Comparison of ENCODE assay signal across 17 mouse cellular contexts in genomic region chr12:71904310-71904709, GRCm38 (mm10).
DNase-seq lines count a peak whose midpoint lies in the region; ATAC-seq and TF ChIP-seq lines count a peak whose summit lies in the region.
"Had no signal": no experiment of that assay in that cellular context is flagged by ENCODE, and none has a peak within 500 bp of the region (broad histone marks: within the 10 kb centered on the region; RNA-seq: fewer than 3 reads in every experiment).

No protein-coding gene starts in this region.

- H3K27ac ChIP-seq in layer of hippocampus, adult 2 months: peak overlapping the region; percentile 75
- H3K27ac ChIP-seq in liver, embryonic 14.5 days: no peak overlapping the region
- peak overlapping the region; percentile 96 for H3K27ac ChIP-seq in small intestine, adult 2 months (ENCODE audit: insufficient read depth, low read depth, low read length)
- H3K27ac ChIP-seq: embryonic facial prominence, embryonic 10.5 days; limb, embryonic 12.5 days; macrophage had no signal

- no peaks in the 10 kb centered on the region for H3K27me3 ChIP-seq in liver, embryonic 14.5 days (ENCODE audit: control insufficient read depth, insufficient read depth, low read length)
- H3K27me3 ChIP-seq in small intestine, adult 2 months (ENCODE audit: control insufficient read depth, insufficient read depth, low read length): no peaks in the 10 kb centered on the region
- H3K27me3 ChIP-seq: limb, embryonic 12.5 days had no signal

- peaks cover 9 to 13% of the 10 kb centered on the region in 2 experiments for H3K4me1 ChIP-seq in liver, embryonic 14.5 days (replicated peaks; ENCODE audit: control insufficient read depth in 2 of 2, insufficient read depth in 2 of 2, low read length in 1 of 2)
- H3K4me1 ChIP-seq in small intestine, adult 2 months (ENCODE audit: control insufficient read depth, insufficient read depth, insufficient read length, low read length): peaks cover 17% of the 10 kb centered on the region

- no peaks in the 10 kb centered on the region for H3K9me3 ChIP-seq in liver, embryonic 14.5 days (ENCODE audit: control insufficient read depth, low read length)
- H3K9me3 ChIP-seq: embryonic facial prominence, embryonic 10.5 days; limb, embryonic 12.5 days had no signal

- no peak for DNase-seq in layer of hippocampus, adult 2 months (ENCODE audit: low spot score in 2 of 2)
- no peak for DNase-seq in layer of hippocampus, adult 9-10 months (ENCODE audit: low spot score)
- DNase-seq in liver, embryonic 14.5 days (ENCODE audit: low read depth in 3 of 3, low spot score in 3 of 3): peak in 2 of 3 experiments; percentile 30 to 41
- no peak for DNase-seq in adrenal gland, postnatal 36 days
- DNase-seq in cerebellum, adult 9-10 months: no peak
- DNase-seq in kidney, adult 18-20 months: no peak
- DNase-seq: cerebellum, adult 9-11 months; heart, postnatal 36 days; kidney, adult 11 months; kidney, postnatal 4 days; right cerebral cortex, postnatal 25 days; thymus, adult 2 months had no signal

- peak; percentile 74 for TF ChIP-seq EP300 in liver, embryonic 14.5 days (IDR thresholded peaks at IDR 0.05; ENCODE audit: low read depth)

- 10% methylated on average over 4 of the region's 4 CpGs for WGBS in liver, embryonic 14.5 days (ENCODE audit: insufficient replicate concordance)
- 31% methylated on average over 4 of the region's 4 CpGs for WGBS in small intestine, adult 2 months

- ATAC-seq in granulocyte monocyte progenitor cell, adult 5-6 weeks (replicated peaks; ENCODE audit: poor library complexity, severe bottlenecking): peak; percentile 79
- peak; percentile 75 for ATAC-seq in liver, embryonic 14.5 days (ENCODE audit: insufficient read depth)

- no peak overlapping the region for H3K4me3 ChIP-seq in layer of hippocampus, adult 2 months
- no peak overlapping the region for H3K4me3 ChIP-seq in liver, embryonic 14.5 days (ENCODE audit: insufficient read depth in 1 of 2, low read depth in 2 of 2, low read length in 2 of 2)
- no peak overlapping the region for H3K4me3 ChIP-seq in small intestine, adult 2 months (ENCODE audit: low read depth, low read length)
- H3K4me3 ChIP-seq: embryonic facial prominence, embryonic 10.5 days; limb, embryonic 12.5 days had no signal

- peak overlapping the region; percentile 11; the same call in 1 of the 2 replicates for H3K4me2 ChIP-seq in liver, embryonic 14.5 days (ENCODE audit: low read depth)
- H3K4me2 ChIP-seq: limb, embryonic 12.5 days had no signal

- H3K9ac ChIP-seq in liver, embryonic 14.5 days (replicated peaks): no peak overlapping the region
- H3K9ac ChIP-seq: limb, embryonic 12.5 days had no signal

- peaks cover 5% of the 10 kb centered on the region for H3K36me3 ChIP-seq in liver, embryonic 14.5 days (replicated peaks; ENCODE audit: control insufficient read depth, insufficient read depth, low read depth)
- H3K36me3 ChIP-seq in small intestine, adult 2 months (ENCODE audit: control insufficient read depth, insufficient read depth, low read length): no peaks in the 10 kb centered on the region

- TF ChIP-seq POLR2A in small intestine, adult 2 months (IDR thresholded peaks at IDR 0.05; ENCODE audit: low read depth, low read length): no peak

- TF ChIP-seq CTCF in layer of hippocampus, adult 2 months (conservative IDR thresholded peaks at IDR 0.05): no peak
- no peak for TF ChIP-seq CTCF in liver, embryonic 14.5 days (IDR thresholded peaks at IDR 0.05; ENCODE audit: low read depth)
- TF ChIP-seq CTCF in small intestine, adult 2 months (IDR thresholded peaks at IDR 0.05; ENCODE audit: extremely low read depth, insufficient read length, insufficient replicate concordance, low read depth, low read length): no peak

Comparison
In these comparisons a context has a peak if more than half of its experiments do, and no peak if none do; other contexts are left out.
1. DNase-seq: peak in liver, embryonic 14.5 days (2 of 3); none in layer of hippocampus, adult 2 months (0 of 2), layer of hippocampus, adult 9-10 months (single experiment), adrenal gland, postnatal 36 days (0 of 2), cerebellum, adult 9-10 months (single experiment) and kidney, adult 18-20 months (single experiment).